Mouse (Mus musculus): ENCODE data around the gene Trit1.

DNA sequence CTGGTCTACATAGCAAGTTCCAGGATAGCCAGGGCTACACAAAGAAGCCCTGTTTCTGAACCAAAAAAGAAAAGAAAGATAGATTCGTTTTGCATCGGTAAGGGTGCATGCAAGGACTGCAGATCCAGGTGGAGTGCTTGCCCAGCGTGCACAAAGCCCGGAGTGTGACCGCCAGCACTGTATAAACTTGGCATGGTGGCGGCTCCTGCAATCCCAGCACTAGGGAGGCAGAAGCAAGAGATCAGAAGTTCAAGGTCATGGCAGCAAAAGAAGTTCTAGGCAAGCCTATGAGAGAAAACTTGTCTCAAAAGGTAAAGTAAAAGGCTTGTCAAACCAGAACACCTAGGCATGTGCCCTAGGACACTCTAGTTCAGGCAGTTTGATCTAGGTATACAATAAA is 24.7 kb downstream of the Trit1 start:
- TF ChIP-seq CTCF (IDR thresholded peaks at IDR 0.05; ENCODE audit: borderline replicate concordance, extremely low read depth, insufficient read depth, insufficient read length) (no peak), POLR2A (IDR thresholded peaks at IDR 0.05; ENCODE audit: borderline replicate concordance, extremely low read depth, insufficient read depth, insufficient read length, poor library complexity, severe bottlenecking) (no peak)
